Mouse (Mus musculus): ENCODE results near the gene Stk32b.

GRCm38 (mm10) chr5:37704962-37705361, 12.0 kb downstream of the Stk32b start:
- TF ChIP-seq CTCF (IDR thresholded peaks at IDR 0.05; ENCODE audit: low read depth, low read length) (no peak), GATA1 (IDR thresholded peaks at IDR 0.05; ENCODE audit: borderline replicate concordance, low read length) (no peak), TAL1 (conservative IDR thresholded peaks at IDR 0.05; ENCODE audit: low read depth, low read length) (no peak), POLR2AphosphoS5 (IDR thresholded peaks at IDR 0.05; ENCODE audit: insufficient replicate concordance, low read depth, low read length) (no peak), GATA2 (IDR thresholded peaks at IDR 0.05; ENCODE audit: borderline replicate concordance, low read depth, low read length) (no peak)
